Mouse (Mus musculus): ENCODE results near the gene Ptpn22. TPM values are rescaled to one million over a fixed set of nuclear protein-coding genes. Genes with fewer than 3 reads are reported as not detected.

Ptpn22 gene
- polyA plus RNA-seq, 1 experiment: not detected

DNA sequence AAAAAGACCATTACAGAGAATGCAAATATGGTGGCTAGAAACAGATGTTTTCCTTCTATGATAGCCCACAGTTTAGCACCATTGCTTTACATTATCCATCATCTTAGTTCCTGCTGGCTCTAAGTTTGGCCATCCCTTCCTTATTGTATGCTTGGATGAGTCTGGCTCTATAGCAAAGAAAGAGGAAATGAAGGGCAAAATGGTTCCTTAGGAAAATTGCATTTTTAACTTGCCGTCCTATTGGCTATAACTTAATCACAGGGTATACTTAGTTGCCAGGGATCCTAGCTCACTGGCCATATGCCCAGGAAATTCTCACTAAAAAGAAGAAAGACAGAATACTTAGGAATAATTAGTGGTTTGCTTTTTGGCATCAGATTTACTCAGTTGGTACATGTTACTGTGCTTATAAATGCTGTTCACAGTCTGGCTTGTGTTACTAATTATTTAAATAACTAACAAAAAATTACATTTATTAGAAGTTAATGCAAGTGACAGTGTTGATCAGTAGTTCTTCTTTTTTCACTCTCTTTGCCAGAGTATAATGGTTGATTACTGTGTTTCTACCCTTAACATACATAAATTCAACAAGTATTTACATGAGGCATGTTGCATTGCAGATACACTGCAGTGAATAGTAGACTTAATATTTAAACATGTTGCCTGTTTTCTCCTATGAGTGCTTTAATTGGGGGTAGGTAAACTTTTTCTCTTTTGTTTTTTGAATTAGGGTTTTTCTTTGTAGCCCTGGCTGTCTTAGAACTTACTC is 85.4 kb downstream of the Ptpn22 start:
- no peak for TF ChIP-seq TAL1 (IDR thresholded peaks at IDR 0.05; ENCODE audit: low read length)
- no peak for TF ChIP-seq GATA1 (IDR thresholded peaks at IDR 0.05; ENCODE audit: low read length)
- H3K27me3 ChIP-seq (ENCODE audit: control insufficient read depth): no peaks in the 10 kb centered on the region
- H3K36me3 ChIP-seq (ENCODE audit: control insufficient read depth): peaks cover 7% of the 10 kb centered on the region
- no peaks in the 10 kb centered on the region for H3K9me3 ChIP-seq (ENCODE audit: control insufficient read depth, low read length)
- peaks cover 1% of the 10 kb centered on the region; the same call in 1 of the 2 replicates for H3K4me1 ChIP-seq (ENCODE audit: control insufficient read depth)
- H3K4me3 ChIP-seq (replicated peaks): no peak overlapping the region

DNA sequence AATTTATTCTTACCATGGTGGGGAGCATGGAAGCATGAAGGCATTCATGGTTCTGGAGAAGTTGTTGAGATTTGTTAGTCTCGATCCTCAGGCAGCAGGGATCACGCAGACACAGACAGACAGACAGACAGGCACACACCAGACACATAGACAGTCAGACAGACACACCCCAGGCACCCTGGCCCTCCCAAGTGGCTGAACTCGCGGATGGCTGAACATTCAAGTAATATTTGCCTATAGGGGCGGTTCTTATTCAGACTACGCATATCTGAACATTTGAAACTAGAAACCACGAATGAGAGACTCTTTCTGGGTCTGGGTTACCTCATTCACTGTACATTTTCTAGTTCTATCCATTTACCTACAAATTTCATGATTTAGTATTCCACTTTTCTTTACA is 89.1 kb downstream of the Ptpn22 start:
- Histone ChIP-seq H3K36me3 (ENCODE audit: control insufficient read depth) (peaks cover 9% of the 10 kb centered on the region), H3K4me1 (ENCODE audit: control insufficient read depth) (peaks cover 1% of the 10 kb centered on the region; the same call in 1 of the 2 replicates)

DNA sequence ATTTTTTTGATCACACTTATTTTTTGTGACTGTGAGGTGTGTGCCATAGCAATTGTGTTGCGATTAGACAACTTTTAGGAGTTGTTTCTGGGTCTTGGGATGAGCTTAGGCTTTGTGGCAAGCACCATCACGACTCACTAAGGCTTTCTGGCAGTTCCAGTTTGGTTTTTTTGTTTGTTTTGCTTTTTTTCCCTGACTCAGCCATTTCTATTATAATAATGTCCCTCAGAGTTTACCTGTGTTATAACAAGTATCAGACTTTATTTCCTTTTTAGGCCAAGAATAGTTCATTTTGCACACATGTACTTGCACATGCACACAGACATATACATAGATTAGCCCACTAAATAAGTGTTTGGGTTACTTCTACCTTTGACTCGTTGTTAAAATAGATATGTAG is 101.0 kb downstream of the Ptpn22 start:
- H3K4me3 ChIP-seq (replicated peaks): no peak overlapping the region
- TF ChIP-seq TAL1 (IDR thresholded peaks at IDR 0.05; ENCODE audit: low read length) (no peak), GATA1 (IDR thresholded peaks at IDR 0.05; ENCODE audit: low read length) (no peak)
- no peaks in the 10 kb centered on the region for H3K27me3 ChIP-seq (ENCODE audit: control insufficient read depth)
- peaks cover 3% of the 10 kb centered on the region for H3K4me1 ChIP-seq (ENCODE audit: control insufficient read depth)
- peaks cover 73% of the 10 kb centered on the region for H3K36me3 ChIP-seq (ENCODE audit: control insufficient read depth)
- no peaks in the 10 kb centered on the region for H3K9me3 ChIP-seq (ENCODE audit: control insufficient read depth, low read length)

More for the DNA sequence above, 89.1 kb downstream of the Ptpn22 start:
- Histone ChIP-seq H3K4me3 (replicated peaks) (no peak overlapping the region), H3K27me3 (ENCODE audit: control insufficient read depth) (no peaks in the 10 kb centered on the region), H3K9me3 (ENCODE audit: control insufficient read depth, low read length) (no peaks in the 10 kb centered on the region)
- TF ChIP-seq GATA1 (IDR thresholded peaks at IDR 0.05; ENCODE audit: low read length) (no peak), TAL1 (IDR thresholded peaks at IDR 0.05; ENCODE audit: low read length) (no peak)

Other genes starting within 250 kb of the Ptpn22 start
- gene Atg4a-ps, start 213.7 kb upstream of the Ptpn22 start, polyA plus RNA-seq (2012): not detected in 2 replicates
- 0.05 and 0.07 TPM in 2 replicates for gene Olfml3, start 121.8 kb upstream of the Ptpn22 start, polyA plus RNA-seq (2012)
- gene Gm10964, start 120.4 kb upstream of the Ptpn22 start, polyA plus RNA-seq (2012): not detected in 2 replicates
- gene Hipk1, start 68.2 kb upstream of the Ptpn22 start, polyA plus RNA-seq (2012): 5.7 and 7.4 TPM in 2 replicates
- 1.1 and 1.2 TPM in 2 replicates for gene Dclre1b, start 50.4 kb upstream of the Ptpn22 start, polyA plus RNA-seq (2012)
- gene Ap4b1, start 50.3 kb upstream of the Ptpn22 start, polyA plus RNA-seq (2012): 0.12 and 0.16 TPM in 2 replicates
- 0.26 and 0.65 TPM in 2 replicates for gene Gm43064, start 50.2 kb upstream of the Ptpn22 start, polyA plus RNA-seq (2012)
- 0.06 and 0.15 TPM in 2 replicates for gene Bcl2l15, start 27.2 kb upstream of the Ptpn22 start, polyA plus RNA-seq (2012)
- gene Rsbn1, start 54.3 kb downstream of the Ptpn22 start, polyA plus RNA-seq (2012): 0.91 and 1.1 TPM in 2 replicates
- gene Phtf1, start 108.3 kb downstream of the Ptpn22 start, polyA plus RNA-seq (2012): 0.10 and 0.39 TPM in 2 replicates